Mouse (Mus musculus) MEL (cell line): Measurements from ENCODE around the gene Tfap2e. TPM values are rescaled to one million over a fixed set of nuclear protein-coding genes. Genes with fewer than 3 reads are reported as not detected.

Source experiments
- DNase-seq: peaks from one replicate; pipeline ENCODE4 v3.0.0; 2011; ENCODE audit warnings: low read depth, low spot score
- H3K27ac ChIP-seq: 2 replicates; pipeline ENCODE4 v1.5.1; 2012; ENCODE audit warnings: low read depth, mild to moderate bottlenecking, control low read depth, low read length, moderate library complexity; ENCODE audit not compliant: control insufficient read depth
- H3K27me3 ChIP-seq, 2 experiments: fragments of 150-350 bp in 1 of 2; sonication (generic) in 1 of 2; 2 replicates each; pipeline ENCODE4 v1.6.1; 2012; ENCODE audit warnings: low read length in 2 of 2, mild to moderate bottlenecking in 2 of 2, improper control_type of control experiment in 1 of 2, moderate library complexity in 1 of 2; ENCODE audit not compliant: insufficient read depth in 2 of 2, control insufficient read depth in 1 of 2
- H3K36me3 ChIP-seq, 2 experiments: 2 replicates each; pipeline ENCODE4 v1.6.1; 2012 to 2014; ENCODE audit warnings: low read length in 2 of 2, improper control_type of control experiment in 1 of 2, inconsistent platforms in 1 of 2, mild to moderate bottlenecking in 1 of 2; ENCODE audit not compliant: insufficient read depth in 2 of 2, control insufficient read depth in 1 of 2
- H3K4me1 ChIP-seq, 2 experiments: fragments of 150-350 bp in 1 of 2; sonication (generic) in 1 of 2; 2 replicates each; pipeline ENCODE4 v1.6.1; 2012; ENCODE audit warnings: low read length in 2 of 2, improper control_type of control experiment in 1 of 2, mild to moderate bottlenecking in 1 of 2; ENCODE audit not compliant: insufficient read depth in 2 of 2, control insufficient read depth in 1 of 2
- H3K4me3 ChIP-seq, 2 experiments: fragments of 150-350 bp in 1 of 2; sonication (generic) in 1 of 2; 2 replicates each; pipeline ENCODE4 v1.5.1; 2012; ENCODE audit warnings: low read depth in 2 of 2, low read length in 2 of 2, mild to moderate bottlenecking in 2 of 2, moderate library complexity in 2 of 2, control low read depth in 1 of 2, improper control_type of control experiment in 1 of 2; ENCODE audit not compliant: control insufficient read depth in 1 of 2, insufficient read depth in 1 of 2
- H3K79me2 ChIP-seq: 2 replicates; pipeline ENCODE4 v1.6.1; 2012; ENCODE audit warnings: mild to moderate bottlenecking, low read length, moderate library complexity; ENCODE audit not compliant: control insufficient read depth, poor library complexity, insufficient read depth
- H3K9ac ChIP-seq: 2 replicates; pipeline ENCODE4 v1.6.1; 2012; ENCODE audit warnings: low read depth, mild to moderate bottlenecking, control low read depth, low read length, moderate library complexity; ENCODE audit not compliant: control insufficient read depth, poor library complexity, severe bottlenecking
- H3K9me3 ChIP-seq: fragments of 150-350 bp; sonication (generic); replicated peaks from 2 replicates; pipeline ENCODE4 v1.6.1; 2012; ENCODE audit warnings: mild to moderate bottlenecking, low read length, improper control_type of control experiment, moderate library complexity; ENCODE audit not compliant: insufficient read depth
- BHLHE40 ChIP-seq: IDR thresholded peaks from 2 replicates; pipeline ENCODE4 v1.6.1; 2012; ENCODE audit warnings: low read depth, mild to moderate bottlenecking, inconsistent platforms, low read length, improper control_type of control experiment, borderline replicate concordance
- CHD1 ChIP-seq: IDR thresholded peaks from 2 replicates; pipeline ENCODE4 v1.6.1; 2012; ENCODE audit warnings: low read depth, mild to moderate bottlenecking, inconsistent platforms, low read length, improper control_type of control experiment
- CTCF ChIP-seq, 3 experiments: IDR thresholded peaks in 2 of 3; conservative IDR thresholded peaks in 1 of 3; 2 replicates each; pipeline ENCODE4 v1.5.1; 2011 to 2012; ENCODE audit warnings: low read length in 3 of 3, low read depth in 2 of 3, mild to moderate bottlenecking in 2 of 3, improper control_type of control experiment in 1 of 3, inconsistent platforms in 1 of 3, mixed read lengths in 1 of 3, moderate library complexity in 1 of 3; ENCODE audit not compliant: control insufficient read depth in 1 of 3, insufficient read depth in 1 of 3, poor library complexity in 1 of 3, severe bottlenecking in 1 of 3
- E2F4 ChIP-seq: IDR thresholded peaks from 2 replicates; pipeline ENCODE4 v1.6.1; 2011; ENCODE audit warnings: low read depth, low read length, improper control_type of control experiment, borderline replicate concordance
- EP300 ChIP-seq, 2 experiments: IDR thresholded peaks; 2 replicates each; pipeline ENCODE4 v1.6.1; 2011; ENCODE audit warnings: improper control_type of control experiment in 2 of 2, low read length in 2 of 2, low read depth in 1 of 2, mild to moderate bottlenecking in 1 of 2
- GATA1 ChIP-seq: IDR thresholded peaks from 2 replicates; pipeline ENCODE4 v1.6.1; 2011; ENCODE audit warnings: low read depth, low read length, improper control_type of control experiment
- HCFC1 ChIP-seq: IDR thresholded peaks from 2 replicates; pipeline ENCODE4 v1.6.1; 2012; ENCODE audit warnings: low read depth, mild to moderate bottlenecking, inconsistent platforms, low read length, improper control_type of control experiment, moderate library complexity
- JUND ChIP-seq: IDR thresholded peaks from 2 replicates; pipeline ENCODE4 v1.6.1; 2011; ENCODE audit warnings: low read depth, mild to moderate bottlenecking, improper control_type of control experiment, low read length
- KAT2A ChIP-seq: conservative IDR thresholded peaks from 2 replicates; pipeline ENCODE4 v1.6.1; 2012; ENCODE audit warnings: low read depth, low read length, improper control_type of control experiment, inconsistent platforms
- MAFK ChIP-seq: IDR thresholded peaks from 2 replicates; pipeline ENCODE4 v1.6.1; 2011; ENCODE audit warnings: low read depth, mild to moderate bottlenecking, low read length, improper control_type of control experiment, borderline replicate concordance
- MAX ChIP-seq: IDR thresholded peaks from 2 replicates; pipeline ENCODE4 v1.6.1; 2011; ENCODE audit warnings: low read length, improper control_type of control experiment
- MAZ ChIP-seq: IDR thresholded peaks from 2 replicates; pipeline ENCODE4 v1.6.1; 2012; ENCODE audit warnings: low read depth, mild to moderate bottlenecking, inconsistent platforms, low read length, improper control_type of control experiment
- NELFE ChIP-seq: IDR thresholded peaks from 2 replicates; pipeline ENCODE4 v1.6.1; 2011; ENCODE audit warnings: low read depth, low read length, improper control_type of control experiment
- NRF1 ChIP-seq: IDR thresholded peaks from 2 replicates; pipeline ENCODE4 v1.6.1; 2014; ENCODE audit warnings: low read depth, mild to moderate bottlenecking, inconsistent platforms, low read length, improper control_type of control experiment, moderate library complexity; ENCODE audit not compliant: poor library complexity, insufficient read depth, severe bottlenecking
- POLR2A ChIP-seq, 2 experiments: IDR thresholded peaks; 2 replicates each; pipeline ENCODE4 v1.6.1; 2011 to 2012; ENCODE audit warnings: low read length in 2 of 2, mild to moderate bottlenecking in 2 of 2, control low read depth in 1 of 2, improper control_type of control experiment in 1 of 2, low read depth in 1 of 2, moderate library complexity in 1 of 2; ENCODE audit not compliant: control insufficient read depth in 1 of 2, insufficient read depth in 1 of 2, poor library complexity in 1 of 2
- POLR2AphosphoS2 ChIP-seq: IDR thresholded peaks from 2 replicates; pipeline ENCODE4 v1.6.1; 2011; ENCODE audit warnings: low read length, improper control_type of control experiment
- POLR2AphosphoS5 ChIP-seq: IDR thresholded peaks from 2 replicates; pipeline ENCODE4 v1.6.1; 2012; ENCODE audit warnings: low read depth, borderline replicate concordance, mild to moderate bottlenecking, inconsistent platforms, low read length, moderate library complexity, mixed read lengths
- RCOR1 ChIP-seq: IDR thresholded peaks from 2 replicates; pipeline ENCODE4 v1.6.1; 2012; ENCODE audit warnings: low read depth, mild to moderate bottlenecking, inconsistent platforms, low read length, improper control_type of control experiment
- SIN3A ChIP-seq: IDR thresholded peaks from 2 replicates; pipeline ENCODE4 v1.6.1; 2012; ENCODE audit warnings: low read length, improper control_type of control experiment, inconsistent platforms
- TAL1 ChIP-seq: IDR thresholded peaks from 2 replicates; pipeline ENCODE4 v1.6.1; 2012; ENCODE audit warnings: mild to moderate bottlenecking, inconsistent platforms, low read length, moderate library complexity, mixed read lengths
- TBP ChIP-seq: IDR thresholded peaks from 2 replicates; pipeline ENCODE4 v1.8.0; 2011; ENCODE audit warnings: low read depth, low read length, improper control_type of control experiment
- TCF12 ChIP-seq: IDR thresholded peaks from 2 replicates; pipeline ENCODE4 v1.6.1; 2014; ENCODE audit warnings: low read depth, mild to moderate bottlenecking, inconsistent platforms, low read length, improper control_type of control experiment, moderate library complexity
- ZC3H11A ChIP-seq: IDR thresholded peaks from 2 replicates; pipeline ENCODE4 v1.6.1; 2012; ENCODE audit warnings: low read depth, mild to moderate bottlenecking, inconsistent platforms, low read length, improper control_type of control experiment
- ZMIZ1 ChIP-seq: IDR thresholded peaks from 2 replicates; pipeline ENCODE4 v1.6.1; 2012; ENCODE audit warnings: low read depth, mild to moderate bottlenecking, inconsistent platforms, low read length, improper control_type of control experiment, moderate library complexity
- ZNF384 ChIP-seq: IDR thresholded peaks from 2 replicates; pipeline ENCODE4 v1.6.1; 2012; ENCODE audit warnings: low read depth, mild to moderate bottlenecking, inconsistent platforms, low read length, improper control_type of control experiment
- polyA plus RNA-seq, 2 experiments: library from polyadenylated mRNA; stranded (reverse) in 1 of 2; unstranded in 1 of 2; fragments of >175 nt in 1 of 2; fragments of >200 nt in 1 of 2; gene quantifications; 2 replicates each; pipeline versions ENCODE4 v1.2.1 to v1.2.4; 2012; ENCODE audit warnings: low replicate concordance in 2 of 2, low read depth in 1 of 2; ENCODE audit not compliant: insufficient read length in 2 of 2, insufficient read depth in 1 of 2, missing spikeins in 1 of 2
- total RNA-seq: library from RNA; depleted of rRNA; stranded (reverse); fragments of 300-350 nt; gene quantifications from 2 replicates; pipeline ENCODE4 v1.2.3, GENCODE M21; 2012

Tfap2e gene
- total and polyA plus RNA-seq, 3 experiments: 0.03 TPM; not detected in 2

DNA sequence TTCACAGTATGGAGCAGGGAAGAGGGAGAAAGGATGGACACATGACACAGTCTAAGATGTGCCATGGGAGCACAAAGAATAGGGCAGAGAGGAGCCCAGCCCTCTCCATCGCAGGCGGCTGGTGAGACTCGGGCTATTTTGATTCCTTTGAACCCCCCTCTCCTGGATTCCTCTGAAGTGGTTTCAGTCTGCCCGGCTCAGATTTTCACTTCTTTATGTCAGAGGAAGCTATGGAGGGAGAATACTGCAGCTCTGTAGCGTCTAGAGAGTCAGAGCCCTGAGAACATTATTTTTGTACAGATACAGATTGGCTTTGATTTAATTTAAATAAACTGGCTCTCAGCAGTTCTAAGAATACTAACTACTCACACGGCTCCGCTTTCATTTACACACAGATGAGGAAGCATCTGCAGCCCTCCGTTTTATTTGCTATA lies 43.1 kb upstream of the Tfap2e start:
- Histone ChIP-seq H3K79me2 (no peaks in the 10 kb centered on the region), H3K27ac (no peak overlapping the region), H3K27me3 (no peaks in the 10 kb centered on the region), H3K9me3 (no peaks in the 10 kb centered on the region), H3K4me3 (no peak overlapping the region), H3K9ac (no peak overlapping the region), H3K36me3 (peaks cover 0 to 5% of the 10 kb centered on the region in 2 experiments; a peak in 2 of 4 replicates), H3K4me1 (peaks cover 0 to 4% of the 10 kb centered on the region in 2 experiments; a peak in 1 of 4 replicates)
- TF ChIP-seq SIN3A (no peak), MAX (no peak), NELFE (no peak), MAZ (no peak), POLR2A (IDR thresholded peaks at IDR 0.05; ENCODE audit: control insufficient read depth in 1 of 2, insufficient read depth in 1 of 2, low read depth in 1 of 2, low read length in 2 of 2, poor library complexity in 1 of 2) (no peak), EP300 (IDR thresholded peaks at IDR 0.05; ENCODE audit: low read depth in 1 of 2, low read length in 2 of 2) (no peak), HCFC1 (no peak), CTCF (IDR thresholded peaks at IDR 0.05 in 2 of 3, conservative IDR thresholded peaks at IDR 0.05 in 1 of 3; ENCODE audit: control insufficient read depth in 1 of 3, insufficient read depth in 1 of 3, low read depth in 2 of 3, low read length in 3 of 3, poor library complexity in 1 of 3, severe bottlenecking in 1 of 3) (no peak)
- DNase-seq: no peak

GRCm38 (mm10) chr4:126775182-126775581 lies 39.1 kb upstream of the Tfap2e start:
- Histone ChIP-seq H3K27ac (no peak overlapping the region), H3K9ac (no peak overlapping the region), H3K79me2 (no peaks in the 10 kb centered on the region), H3K9me3 (no peaks in the 10 kb centered on the region), H3K36me3 (peaks cover 0 to 21% of the 10 kb centered on the region in 2 experiments; a peak in 2 of 4 replicates), H3K4me1 (peaks cover 9 to 11% of the 10 kb centered on the region in 2 experiments), H3K27me3 (no peaks in the 10 kb centered on the region), H3K4me3 (no peak overlapping the region)
- no peak for DNase-seq
- no peak for TF ChIP-seq SIN3A
- TF ChIP-seq KAT2A: no peak
- TF ChIP-seq E2F4: no peak
- TF ChIP-seq POLR2AphosphoS2: no peak
- TF ChIP-seq TCF12: no peak
- TF ChIP-seq NRF1: no peak
- TF ChIP-seq MAX: no peak
- TF ChIP-seq ZNF384: no peak
- no peak for TF ChIP-seq NELFE
- no peak for TF ChIP-seq POLR2AphosphoS5
- TF ChIP-seq ZMIZ1: no peak

DNA sequence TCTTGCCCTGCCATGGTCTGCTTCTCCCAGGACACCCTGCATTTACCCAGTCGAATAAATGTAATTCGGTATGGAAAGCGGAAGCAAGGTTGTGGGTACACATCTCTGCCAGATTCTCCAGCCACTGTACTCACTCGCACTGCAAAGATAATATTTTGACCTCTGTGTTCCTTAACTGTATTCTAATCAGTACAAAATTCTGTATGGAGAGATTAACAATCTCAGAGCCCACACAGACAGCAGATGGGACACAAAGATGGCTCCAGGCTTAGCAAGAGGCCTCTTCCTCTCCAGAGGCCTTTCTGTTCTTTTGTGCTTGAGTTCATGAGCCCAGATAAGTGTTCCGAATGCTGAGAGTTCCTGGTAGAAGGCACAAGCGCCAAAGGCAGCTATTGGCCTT lies 37.8 kb upstream of the Tfap2e start:
- H3K9me3 ChIP-seq: no peaks in the 10 kb centered on the region
- no peaks in the 10 kb centered on the region for H3K27me3 ChIP-seq
- H3K4me1 ChIP-seq: peaks cover 9 to 19% of the 10 kb centered on the region in 2 experiments
- no peak overlapping the region for H3K9ac ChIP-seq
- H3K4me3 ChIP-seq: no peak overlapping the region
- H3K36me3 ChIP-seq: peaks cover 0 to 24% of the 10 kb centered on the region in 2 experiments; a peak in 2 of 4 replicates
- no peaks in the 10 kb centered on the region for H3K79me2 ChIP-seq
- DNase-seq: no peak
- no peak overlapping the region for H3K27ac ChIP-seq
- TF ChIP-seq MAFK: no peak
- no peak for TF ChIP-seq POLR2AphosphoS2
- TF ChIP-seq TBP: no peak
- no peak for TF ChIP-seq POLR2A (IDR thresholded peaks at IDR 0.05; ENCODE audit: control insufficient read depth in 1 of 2, insufficient read depth in 1 of 2, low read depth in 1 of 2, low read length in 2 of 2, poor library complexity in 1 of 2)
- no peak for TF ChIP-seq BHLHE40
- 0 out of 2 replicates have a peak, but pooled peaks have one; percentile 21 for TF ChIP-seq GATA1
- no peak for TF ChIP-seq JUND
- 0 out of 2 replicates have a peak, but pooled peaks have one; percentile 4 for TF ChIP-seq TCF12
- TF ChIP-seq RCOR1: peak; percentile 51; the same call in 1 of the 2 replicates
- TF ChIP-seq HCFC1: no peak
- TF ChIP-seq ZC3H11A: no peak
- TF ChIP-seq TAL1: no peak
- TF ChIP-seq SIN3A: no peak
- 0 out of 4 replicates have a peak, but pooled peaks of 1 of the 2 experiments have one; percentile 7 for TF ChIP-seq EP300 (IDR thresholded peaks at IDR 0.05; ENCODE audit: low read depth in 1 of 2, low read length in 2 of 2)
- TF ChIP-seq NELFE: no peak
- TF ChIP-seq NRF1: no peak
- TF ChIP-seq CHD1: no peak
